In the genomic region with DNA sequence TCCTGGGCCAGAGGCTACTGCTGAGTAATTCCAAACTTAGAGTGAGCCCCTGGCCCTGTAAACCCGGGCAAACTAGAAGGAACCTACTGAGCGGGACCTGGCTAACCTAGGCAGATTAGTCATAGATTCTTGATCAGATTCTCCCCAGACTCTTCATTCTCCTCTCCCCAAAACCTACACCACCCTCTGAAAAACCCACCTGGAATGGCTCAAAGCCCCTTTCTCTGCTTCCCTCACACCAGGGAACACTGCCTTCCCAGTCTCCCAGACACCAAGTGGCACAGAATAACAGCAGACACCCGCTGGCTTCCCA, we compare ENCODE assay signal across 7 mouse cellular contexts. TPM values are rescaled to one million over a fixed set of nuclear protein-coding genes. Genes with fewer than 3 reads are reported as not detected.
A peak's percentile ranks its signal among the peaks of the same experiment; 100 is the strongest.
DNase-seq lines count a peak whose midpoint lies in the region; ATAC-seq and TF ChIP-seq lines count a peak whose summit lies in the region.

No protein-coding gene starts in this region.

- peak overlapping the region; percentile 82 for H3K4me2 ChIP-seq in lung, embryonic 16.5 days (ENCODE audit: low read depth, low read length)
- H3K4me2 ChIP-seq in forebrain, embryonic 14.5 days (ENCODE audit: low read length), result peak overlapping the region; percentile 75
- peak overlapping the region; percentile 89 for H3K4me2 ChIP-seq in limb, embryonic 13.5 days (replicated peaks)

- no peak overlapping the region for H3K27ac ChIP-seq in lung, embryonic 16.5 days (ENCODE audit: low read length)
- H3K27ac ChIP-seq in forebrain, embryonic 14.5 days (ENCODE audit: low read depth, low read length), result peak overlapping the region; percentile 98
- H3K27ac ChIP-seq in limb, embryonic 13.5 days, result peak overlapping the region; percentile 95; the same call in 1 of the 2 replicates
- no peak overlapping the region for H3K27ac ChIP-seq in small intestine, adult 2 months (ENCODE audit: insufficient read depth, low read depth, low read length)

- DNase-seq in lung, postnatal 10 days, result no peak
- no peak for DNase-seq in forebrain, embryonic 14.5 days (ENCODE audit: low spot score)
- no peak for DNase-seq in retina, embryonic 14.5 days (ENCODE audit: low spot score)
- DNase-seq in cerebellum, adult 11 months, result no peak

- ATAC-seq in lung, embryonic 16.5 days (ENCODE audit: low read depth), result no peak
- ATAC-seq in forebrain, embryonic 14.5 days, result no peak
- ATAC-seq in limb, embryonic 13.5 days (ENCODE audit: low FRiP score, low read depth), result no peak

- TF ChIP-seq POLR2A in small intestine, adult 2 months (IDR thresholded peaks at IDR 0.05; ENCODE audit: low read depth, low read length), result no peak

- H3K27me3 ChIP-seq in lung, embryonic 16.5 days (ENCODE audit: control insufficient read depth, insufficient read depth, low read depth, low read length), result no peaks in the 10 kb centered on the region
- H3K27me3 ChIP-seq in forebrain, embryonic 14.5 days (replicated peaks; ENCODE audit: control insufficient read depth, insufficient read depth, low read length), result no peaks in the 10 kb centered on the region
- H3K27me3 ChIP-seq in limb, embryonic 13.5 days, result no peaks in the 10 kb centered on the region
- no peaks in the 10 kb centered on the region for H3K27me3 ChIP-seq in small intestine, adult 2 months (ENCODE audit: control insufficient read depth, insufficient read depth, low read length)

- 40% methylated on average over 3 of the region's 3 CpGs for WGBS in lung, embryonic 16.5 days
- 20% methylated on average over 3 of the region's 3 CpGs for WGBS in forebrain, embryonic 14.5 days
- 32% methylated on average over 3 of the region's 3 CpGs for WGBS in limb, embryonic 13.5 days
- WGBS in small intestine, adult 2 months, result 42% methylated on average over 3 of the region's 3 CpGs

- H3K4me3 ChIP-seq in lung, embryonic 16.5 days (ENCODE audit: low read length), result peak overlapping the region; percentile 74
- H3K4me3 ChIP-seq in forebrain, embryonic 14.5 days (ENCODE audit: low read depth, low read length), result peak overlapping the region; percentile 74
- H3K4me3 ChIP-seq in limb, embryonic 13.5 days, result peak overlapping the region; percentile 69
- H3K4me3 ChIP-seq in small intestine, adult 2 months (ENCODE audit: low read depth, low read length), result peak overlapping the region; percentile 84

- peak overlapping the region; percentile 7; the same call in 1 of the 2 replicates for H3K9ac ChIP-seq in lung, embryonic 16.5 days (ENCODE audit: low read length)
- H3K9ac ChIP-seq in forebrain, embryonic 14.5 days (ENCODE audit: low read length), result peak overlapping the region; percentile 91
- peak overlapping the region; percentile 82 for H3K9ac ChIP-seq in limb, embryonic 13.5 days

- peaks cover 5% of the 10 kb centered on the region for H3K36me3 ChIP-seq in lung, embryonic 16.5 days (ENCODE audit: control insufficient read depth, insufficient read depth, low read length)
- peaks cover 24% of the 10 kb centered on the region for H3K36me3 ChIP-seq in forebrain, embryonic 14.5 days (ENCODE audit: control insufficient read depth, insufficient read depth, low read length)
- H3K36me3 ChIP-seq in limb, embryonic 13.5 days, result peaks cover 47% of the 10 kb centered on the region
- H3K36me3 ChIP-seq in small intestine, adult 2 months (ENCODE audit: control insufficient read depth, insufficient read depth, low read length), result peaks cover 12% of the 10 kb centered on the region; the same call in 1 of the 2 replicates

- TF ChIP-seq CTCF in small intestine, adult 2 months (IDR thresholded peaks at IDR 0.05; ENCODE audit: extremely low read depth, insufficient read length, insufficient replicate concordance, low read depth, low read length), result no peak

- peaks cover 62% of the 10 kb centered on the region for H3K4me1 ChIP-seq in lung, embryonic 16.5 days (replicated peaks; ENCODE audit: control insufficient read depth, insufficient read depth, low read length)
- H3K4me1 ChIP-seq in forebrain, embryonic 14.5 days (ENCODE audit: control insufficient read depth, insufficient read depth, low read length), result peaks cover 78% of the 10 kb centered on the region
- H3K4me1 ChIP-seq in limb, embryonic 13.5 days, result peaks cover 79% of the 10 kb centered on the region
- H3K4me1 ChIP-seq in small intestine, adult 2 months (ENCODE audit: control insufficient read depth, insufficient read depth, insufficient read length, low read length), result peaks cover 44% of the 10 kb centered on the region

- H3K9me3 ChIP-seq in lung, embryonic 16.5 days (ENCODE audit: control insufficient read depth, low read length), result no peaks in the 10 kb centered on the region
- H3K9me3 ChIP-seq in forebrain, embryonic 14.5 days (replicated peaks; ENCODE audit: control insufficient read depth, low read length), result no peaks in the 10 kb centered on the region
- no peaks in the 10 kb centered on the region for H3K9me3 ChIP-seq in limb, embryonic 13.5 days

RNA-seq across cellular contexts. Expression of a gene that starts 18.7 kb away (rescaled TPM):
- polyA plus RNA-seq in lung, embryonic 16.5 days (2015; fragmentation: Nextera tagmentation; extraction: Ambion mirVana), result 43.8 and 47.1 TPM in 2 replicates
- 34.9 and 49.5 TPM in 2 replicates for polyA plus RNA-seq in forebrain, embryonic 14.5 days (2014; fragmentation: Nextera tagmentation; extraction: Ambion mirVana)
- 51.6 and 63.1 TPM in 2 replicates for polyA plus RNA-seq in limb, embryonic 13.5 days (2015; fragmentation: Nextera tagmentation; extraction: Ambion mirVana)
- 9.0 and 15.4 TPM in 2 replicates for polyA plus RNA-seq in small intestine, adult 2 months (2012; rRNA removed)

Comparison
In these comparisons a context has a peak if more than half of its experiments do, and no peak if none do; other contexts are left out.
1. H3K27ac ChIP-seq: peak in forebrain, embryonic 14.5 days (single experiment) and limb, embryonic 13.5 days (single experiment); none in lung, embryonic 16.5 days (single experiment) and small intestine, adult 2 months (single experiment).
2. H3K9ac ChIP-seq: peak in every context shown above with its lines; median percentile 91 in forebrain, embryonic 14.5 days; 82 in limb, embryonic 13.5 days; 7 in lung, embryonic 16.5 days.
3. Peak in every context shown above with its lines, with median percentiles within 50 percentile points of each other: H3K4me2 ChIP-seq and H3K4me3 ChIP-seq.